Mouse (Mus musculus): Measurements from ENCODE around the gene Dnaaf3. TPM values are rescaled to one million over a fixed set of nuclear protein-coding genes. Genes with fewer than 3 reads are reported as not detected.

The Dnaaf3 gene
- polyA plus RNA-seq, 1 experiment from 2014 or later: 0.55 TPM

DNA sequence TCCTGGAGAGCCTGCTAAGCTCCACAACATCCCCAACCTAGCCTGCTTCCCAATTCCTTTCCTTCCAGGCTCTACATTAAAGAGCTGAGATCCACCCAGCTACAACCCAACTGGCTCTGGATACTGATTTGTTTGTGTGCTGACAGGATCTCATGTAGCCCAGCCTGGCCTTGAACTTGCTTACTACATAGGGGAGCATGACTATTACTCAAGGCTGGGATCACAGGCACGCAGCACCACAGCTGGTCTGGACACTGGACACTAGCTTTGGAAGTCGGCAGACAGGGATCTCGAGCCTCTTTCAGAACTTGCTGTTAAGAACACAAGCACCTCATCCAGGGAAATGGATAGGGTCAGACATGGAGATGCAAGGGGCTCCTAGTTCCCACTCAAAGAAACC is 35.8 kb downstream of the Dnaaf3 start:
- H3K4me2 ChIP-seq (ENCODE audit: low read length): no peak overlapping the region
- H3K4me3 ChIP-seq (ENCODE audit: low read depth, low read length): no peak overlapping the region
- H3K9me3 ChIP-seq (replicated peaks; ENCODE audit: control insufficient read depth, low read length): no peaks in the 10 kb centered on the region
- peaks cover 54% of the 10 kb centered on the region for H3K36me3 ChIP-seq (ENCODE audit: control insufficient read depth, insufficient read depth, low read length)
- ATAC-seq (no peak), DNase-seq (ENCODE audit: low spot score) (no peak)
- no peak overlapping the region for H3K27ac ChIP-seq (ENCODE audit: low read depth, low read length)
- no peaks in the 10 kb centered on the region for H3K27me3 ChIP-seq (replicated peaks; ENCODE audit: control insufficient read depth, insufficient read depth, low read length)
- peaks cover 28% of the 10 kb centered on the region for H3K4me1 ChIP-seq (ENCODE audit: control insufficient read depth, insufficient read depth, low read length)
- no peak overlapping the region for H3K9ac ChIP-seq (ENCODE audit: low read length)
- WGBS: 99% methylated on average over 3 of the region's 3 CpGs

DNA sequence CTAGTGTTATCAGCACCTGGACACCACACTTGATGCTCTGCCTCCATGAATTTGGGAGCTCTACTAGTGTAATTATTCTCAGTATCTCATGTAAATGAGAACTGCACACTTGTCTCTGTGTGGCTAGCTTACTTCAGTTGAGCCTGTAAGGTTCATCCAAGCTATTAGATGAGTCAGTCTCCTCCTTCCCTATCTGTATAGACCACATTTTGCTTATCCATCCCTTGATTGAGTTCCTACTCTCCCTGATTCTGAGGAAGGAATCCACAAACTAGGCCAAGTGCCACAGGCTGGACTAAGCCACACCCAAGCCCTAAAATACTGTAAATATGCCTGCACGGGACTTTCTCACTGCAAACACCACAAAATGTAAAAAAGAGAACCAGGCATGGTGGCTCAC is 38.3 kb downstream of the Dnaaf3 start:
- no peak overlapping the region for H3K4me3 ChIP-seq (ENCODE audit: low read depth, low read length)
- DNase-seq (ENCODE audit: low spot score): no peak
- H3K9ac ChIP-seq (ENCODE audit: low read length): no peak overlapping the region
- no peak overlapping the region for H3K27ac ChIP-seq (ENCODE audit: low read depth, low read length)
- H3K4me2 ChIP-seq (ENCODE audit: low read length): no peak overlapping the region
- H3K27me3 ChIP-seq (replicated peaks; ENCODE audit: control insufficient read depth, insufficient read depth, low read length): no peaks in the 10 kb centered on the region
- no peak for ATAC-seq
- WGBS: 93% methylated on average over 1 of the region's 1 CpGs
- peaks cover 63% of the 10 kb centered on the region for H3K36me3 ChIP-seq (ENCODE audit: control insufficient read depth, insufficient read depth, low read length)
- H3K9me3 ChIP-seq (replicated peaks; ENCODE audit: control insufficient read depth, low read length): no peaks in the 10 kb centered on the region
- peaks cover 10% of the 10 kb centered on the region for H3K4me1 ChIP-seq (ENCODE audit: control insufficient read depth, insufficient read depth, low read length)

DNA sequence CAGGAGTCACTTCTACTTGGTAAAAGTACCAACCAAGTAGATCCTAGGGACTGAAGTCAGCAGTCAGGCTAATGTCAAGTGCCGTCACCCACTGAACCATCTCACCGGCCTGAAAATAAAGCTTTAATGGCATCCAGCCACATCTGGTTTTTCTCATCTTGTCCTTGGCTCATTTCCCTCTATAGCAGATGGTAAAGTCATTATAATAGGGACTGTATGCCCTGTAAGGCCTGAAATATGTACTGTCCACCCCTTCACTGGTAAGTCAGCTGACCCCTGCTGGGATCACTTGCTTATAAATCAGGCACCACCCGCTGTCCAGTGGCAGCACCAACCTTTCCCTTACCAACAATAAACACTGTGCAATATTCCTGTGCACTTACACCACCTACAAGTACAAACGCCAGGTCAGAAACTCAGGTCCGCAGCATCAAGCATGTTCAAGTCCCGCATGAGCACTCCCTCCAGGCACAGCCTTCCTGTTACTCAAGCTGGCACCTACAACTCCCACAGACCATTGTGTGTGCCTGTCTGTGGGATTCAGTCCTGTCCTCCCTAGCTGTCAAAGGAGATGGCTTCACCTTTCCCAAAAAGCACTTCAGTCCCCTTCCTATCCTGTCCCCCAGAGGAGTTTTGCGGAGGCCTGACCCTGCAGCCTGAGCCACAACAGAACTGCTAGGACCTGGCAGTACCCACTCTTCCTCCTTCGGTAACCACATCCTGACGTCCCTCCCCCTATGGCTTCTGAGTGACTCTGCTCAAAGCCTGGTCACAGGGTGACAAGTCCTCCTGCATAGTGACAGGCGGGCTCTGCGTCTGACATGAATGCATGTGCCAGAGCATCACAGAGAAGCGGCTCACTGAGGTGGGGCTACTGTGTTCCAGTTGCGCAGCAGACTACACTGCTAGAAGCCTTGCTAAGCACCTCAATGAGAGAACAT is 39.7 kb downstream of the Dnaaf3 start:
- no peak overlapping the region for H3K9ac ChIP-seq (ENCODE audit: low read length)

GRCm38 (mm10) chr7:4491308-4491707 is 40.9 kb downstream of the Dnaaf3 start:
- Histone ChIP-seq H3K27ac (ENCODE audit: low read depth, low read length) (no peak overlapping the region), H3K4me1 (ENCODE audit: control insufficient read depth, insufficient read depth, low read length) (no peaks in the 10 kb centered on the region), H3K36me3 (ENCODE audit: control insufficient read depth, insufficient read depth, low read length) (peaks cover 66% of the 10 kb centered on the region), H3K9ac (ENCODE audit: low read length) (no peak overlapping the region), H3K4me2 (ENCODE audit: low read length) (no peak overlapping the region), H3K4me3 (ENCODE audit: low read depth, low read length) (no peak overlapping the region), H3K27me3 (replicated peaks; ENCODE audit: control insufficient read depth, insufficient read depth, low read length) (no peaks in the 10 kb centered on the region), H3K9me3 (replicated peaks; ENCODE audit: control insufficient read depth, low read length) (no peaks in the 10 kb centered on the region)
- DNase-seq (ENCODE audit: low spot score) (no peak), ATAC-seq (no peak)
- WGBS: 91% methylated on average over 6 of the region's 6 CpGs

More for the DNA sequence above, 39.7 kb downstream of the Dnaaf3 start:
- ATAC-seq (no peak), DNase-seq (ENCODE audit: low spot score) (no peak)
- Histone ChIP-seq H3K4me3 (ENCODE audit: low read depth, low read length) (no peak overlapping the region), H3K27ac (ENCODE audit: low read depth, low read length) (no peak overlapping the region), H3K9me3 (replicated peaks; ENCODE audit: control insufficient read depth, low read length) (no peaks in the 10 kb centered on the region), H3K36me3 (ENCODE audit: control insufficient read depth, insufficient read depth, low read length) (peaks cover 71% of the 10 kb centered on the region), H3K27me3 (replicated peaks; ENCODE audit: control insufficient read depth, insufficient read depth, low read length) (no peaks in the 10 kb centered on the region), H3K4me2 (ENCODE audit: low read length) (no peak overlapping the region), H3K4me1 (ENCODE audit: control insufficient read depth, insufficient read depth, low read length) (no peaks in the 10 kb centered on the region)
- WGBS: 93% methylated on average over 13 of the region's 13 CpGs

DNA sequence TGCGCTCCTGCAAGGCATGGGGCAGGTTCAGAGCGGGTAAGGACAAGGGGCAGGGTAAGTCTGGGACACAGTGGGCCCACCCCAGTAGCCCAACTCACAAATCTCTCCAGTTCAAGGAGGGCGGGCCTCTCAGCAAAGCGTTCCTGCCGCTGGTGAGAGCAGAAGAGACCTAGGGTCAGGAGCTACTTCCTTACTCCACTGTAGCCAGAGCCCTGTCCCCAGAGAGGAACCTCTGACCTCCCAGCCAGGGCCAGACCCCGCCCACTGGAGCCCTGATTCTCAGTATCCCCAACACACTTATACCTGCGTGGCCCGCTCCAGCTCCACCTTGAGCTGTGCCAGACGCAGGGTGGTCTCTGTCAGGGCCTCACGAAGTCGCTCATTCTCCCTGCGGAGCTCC is 50.0 kb downstream of the Dnaaf3 start:
- H3K4me1 ChIP-seq (ENCODE audit: control insufficient read depth, insufficient read depth, low read length): peaks cover 13% of the 10 kb centered on the region; the same call in 1 of the 2 replicates
- 88% methylated on average over 12 of the region's 12 CpGs for WGBS
- DNase-seq (ENCODE audit: low spot score) (no peak), ATAC-seq (no peak)
- H3K27me3 ChIP-seq (replicated peaks; ENCODE audit: control insufficient read depth, insufficient read depth, low read length): no peaks in the 10 kb centered on the region
- no peak overlapping the region for H3K9ac ChIP-seq (ENCODE audit: low read length)
- H3K9me3 ChIP-seq (replicated peaks; ENCODE audit: control insufficient read depth, low read length): no peaks in the 10 kb centered on the region
- H3K4me3 ChIP-seq (ENCODE audit: low read depth, low read length): no peak overlapping the region
- H3K27ac ChIP-seq (ENCODE audit: low read depth, low read length): no peak overlapping the region
- no peak overlapping the region for H3K4me2 ChIP-seq (ENCODE audit: low read length)
- peaks cover 58% of the 10 kb centered on the region for H3K36me3 ChIP-seq (ENCODE audit: control insufficient read depth, insufficient read depth, low read length)

DNA sequence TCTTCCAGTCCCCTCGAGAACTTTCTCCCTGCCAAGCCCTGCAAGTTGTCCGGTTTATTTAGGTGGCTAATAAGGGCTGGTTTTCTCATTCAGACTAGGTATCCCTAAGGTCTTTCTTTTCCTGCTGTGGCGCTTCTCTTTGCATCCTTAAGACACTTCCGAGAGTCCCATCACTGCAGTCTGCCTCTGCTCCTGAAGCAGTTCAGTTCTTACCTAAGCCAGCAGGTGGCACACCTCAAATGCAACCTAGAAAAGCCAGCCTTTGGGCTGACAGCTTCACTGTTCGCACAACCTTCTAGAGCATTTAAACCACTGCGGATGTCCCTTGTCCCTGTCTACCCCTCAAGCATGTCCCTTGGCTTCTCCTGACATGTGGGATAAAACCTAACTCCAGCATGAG is 52.6 kb downstream of the Dnaaf3 start:
- WGBS: 20% methylated on average over 6 of the region's 6 CpGs
- no peak for ATAC-seq
- peak; percentile 53 for DNase-seq (ENCODE audit: low spot score)
- Histone ChIP-seq H3K27me3 (replicated peaks; ENCODE audit: control insufficient read depth, insufficient read depth, low read length) (peaks cover 11% of the 10 kb centered on the region; the same call in 1 of the 2 replicates), H3K4me2 (ENCODE audit: low read length) (no peak overlapping the region), H3K9me3 (replicated peaks; ENCODE audit: control insufficient read depth, low read length) (no peaks in the 10 kb centered on the region), H3K9ac (ENCODE audit: low read length) (no peak overlapping the region), H3K4me1 (ENCODE audit: control insufficient read depth, insufficient read depth, low read length) (peaks cover 13% of the 10 kb centered on the region; the same call in 1 of the 2 replicates), H3K36me3 (ENCODE audit: control insufficient read depth, insufficient read depth, low read length) (peaks cover 39% of the 10 kb centered on the region), H3K27ac (ENCODE audit: low read depth, low read length) (no peak overlapping the region), H3K4me3 (ENCODE audit: low read depth, low read length) (no peak overlapping the region)

GRCm38 (mm10) chr7:4478796-4479291 is 53.4 kb downstream of the Dnaaf3 start:
- H3K4me2 ChIP-seq (ENCODE audit: low read length): peak overlapping the region; percentile 92
- ATAC-seq: peak; percentile 32
- peaks cover 31% of the 10 kb centered on the region for H3K36me3 ChIP-seq (ENCODE audit: control insufficient read depth, insufficient read depth, low read length)
- H3K9me3 ChIP-seq (replicated peaks; ENCODE audit: control insufficient read depth, low read length): no peaks in the 10 kb centered on the region
- peak overlapping the region; percentile 40 for H3K4me3 ChIP-seq (ENCODE audit: low read depth, low read length)
- peaks cover 13% of the 10 kb centered on the region; the same call in 1 of the 2 replicates for H3K4me1 ChIP-seq (ENCODE audit: control insufficient read depth, insufficient read depth, low read length)
- H3K27me3 ChIP-seq (replicated peaks; ENCODE audit: control insufficient read depth, insufficient read depth, low read length): peaks cover 15% of the 10 kb centered on the region
- WGBS: 1% methylated on average over 16 of the region's 16 CpGs
- no peak for DNase-seq (ENCODE audit: low spot score)
- peak overlapping the region; percentile 58 for H3K9ac ChIP-seq (ENCODE audit: low read length)
- H3K27ac ChIP-seq (ENCODE audit: low read depth, low read length): no peak overlapping the region

DNA sequence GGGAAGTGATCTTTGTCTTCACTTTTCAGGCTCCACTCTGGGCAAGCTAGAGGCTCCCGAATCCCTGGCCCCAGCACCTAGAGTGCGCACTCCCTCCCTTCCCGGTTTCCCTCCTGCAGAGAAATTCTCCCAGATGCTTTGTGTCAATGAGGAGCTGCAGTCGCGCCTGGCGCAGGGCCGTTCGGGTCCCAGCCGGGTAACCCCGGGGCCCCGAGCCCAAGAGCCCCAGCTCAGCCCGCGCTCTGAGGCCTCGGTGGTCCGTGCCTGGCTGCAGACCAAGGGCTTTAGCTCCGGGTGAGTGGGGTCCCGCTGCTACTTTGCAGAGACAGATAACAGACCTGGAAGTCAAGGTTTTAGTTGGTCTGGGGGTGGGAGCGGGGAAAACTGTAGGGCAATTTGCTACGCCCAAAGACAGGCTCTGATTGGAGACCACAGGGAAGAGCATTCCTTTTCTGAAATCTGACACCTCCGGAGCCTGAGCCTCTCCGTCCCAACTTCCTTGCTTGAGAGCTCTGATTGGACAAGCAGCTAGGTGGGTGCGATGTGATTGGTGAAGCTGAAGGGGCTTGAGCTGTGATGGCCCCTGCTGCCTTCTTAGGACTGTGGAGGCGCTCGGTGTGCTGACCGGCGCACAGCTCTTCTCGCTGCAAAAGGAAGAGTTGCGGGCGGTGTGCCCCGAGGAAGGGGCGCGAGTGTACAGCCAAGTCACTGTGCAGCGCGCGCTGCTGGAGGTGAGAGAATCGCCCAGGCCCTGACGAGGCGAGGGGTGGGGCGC is 54.0 kb downstream of the Dnaaf3 start:
- H3K9me3 ChIP-seq (replicated peaks; ENCODE audit: control insufficient read depth, low read length): no peaks in the 10 kb centered on the region
- peaks cover 25% of the 10 kb centered on the region for H3K36me3 ChIP-seq (ENCODE audit: control insufficient read depth, insufficient read depth, low read length)
- H3K27ac ChIP-seq (ENCODE audit: low read depth, low read length): peak overlapping the region; percentile 58; the same call in 1 of the 2 replicates
- peaks cover 22% of the 10 kb centered on the region for H3K27me3 ChIP-seq (replicated peaks; ENCODE audit: control insufficient read depth, insufficient read depth, low read length)
- WGBS: under 1% methylated on average over 39 of the region's 39 CpGs
- H3K4me1 ChIP-seq (ENCODE audit: control insufficient read depth, insufficient read depth, low read length): peaks cover 13% of the 10 kb centered on the region; the same call in 1 of the 2 replicates
- ATAC-seq (peak; percentile 97), DNase-seq (ENCODE audit: low spot score) (peak; percentile 93)
- H3K9ac ChIP-seq (ENCODE audit: low read length): peak overlapping the region; percentile 58
- peak overlapping the region; percentile 92 for H3K4me2 ChIP-seq (ENCODE audit: low read length)
- H3K4me3 ChIP-seq (ENCODE audit: low read depth, low read length): peak overlapping the region; percentile 40
